Mouse (Mus musculus) spleen, adult 12 weeks (tissue): ENCODE results near the gene Htra1.

Experiments
- DNase-seq: peaks from one replicate; pipeline ENCODE4 v3.0.0; 2022; ENCODE audit warnings: low spot score

Htra1 gene

GRCm38 (mm10) chr7:130966876-130967275 lies 31.0 kb downstream of the Htra1 start:
- no peak for DNase-seq

- DNase-seq: no peak
These were observed 32.0 kb downstream of the Htra1 start for GRCm38 (mm10) chr7:130967901-130968300.

GRCm38 (mm10) chr7:130968537-130968936 lies 32.6 kb downstream of the Htra1 start:
- DNase-seq: no peak

GRCm38 (mm10) chr7:130969076-130969475 lies 33.2 kb downstream of the Htra1 start:
- DNase-seq: no peak

GRCm38 (mm10) chr7:130969507-130969906 lies 33.6 kb downstream of the Htra1 start:
- no peak for DNase-seq

- DNase-seq: no peak
These were observed 36.9 kb downstream of the Htra1 start for GRCm38 (mm10) chr7:130972767-130973166.

GRCm38 (mm10) chr7:130976305-130976935 lies 40.5 kb downstream of the Htra1 start:
- DNase-seq: no peak

GRCm38 (mm10) chr7:130977794-130978521 lies 42.0 kb downstream of the Htra1 start:
- DNase-seq: no peak

- no peak for DNase-seq
These were observed 42.6 kb downstream of the Htra1 start for GRCm38 (mm10) chr7:130978545-130978944.

- no peak for DNase-seq
These were observed 44.2 kb downstream of the Htra1 start for GRCm38 (mm10) chr7:130980130-130980529.

GRCm38 (mm10) chr7:130982371-130982770 lies 46.5 kb downstream of the Htra1 start:
- DNase-seq: no peak

GRCm38 (mm10) chr7:130982881-130983280 lies 47.0 kb downstream of the Htra1 start:
- no peak for DNase-seq

GRCm38 (mm10) chr7:130984294-130984693 lies 48.4 kb downstream of the Htra1 start:
- DNase-seq: no peak

GRCm38 (mm10) chr7:130985193-130985592 lies 49.3 kb downstream of the Htra1 start:
- no peak for DNase-seq

GRCm38 (mm10) chr7:130985716-130986115 lies 49.8 kb downstream of the Htra1 start:
- DNase-seq: no peak

- no peak for DNase-seq
These were observed 52.2 kb downstream of the Htra1 start for GRCm38 (mm10) chr7:130988146-130988545.

- no peak for DNase-seq
These were observed 53.5 kb downstream of the Htra1 start for GRCm38 (mm10) chr7:130989371-130989770.

- no peak for DNase-seq
These were observed 55.4 kb downstream of the Htra1 start for GRCm38 (mm10) chr7:130991174-130991789.

- no peak for DNase-seq
These were observed 58.0 kb downstream of the Htra1 start for GRCm38 (mm10) chr7:130993907-130994306.

GRCm38 (mm10) chr7:131001976-131002726 lies 66.2 kb downstream of the Htra1 start:
- DNase-seq: no peak

- no peak for DNase-seq
These were observed 68.2 kb downstream of the Htra1 start for GRCm38 (mm10) chr7:131004071-131004470.

- no peak for DNase-seq
These were observed 71.3 kb downstream of the Htra1 start for GRCm38 (mm10) chr7:131007221-131007620.

- no peak for DNase-seq
These were observed 73.3 kb downstream of the Htra1 start for GRCm38 (mm10) chr7:131009178-131009577.
